Mouse (Mus musculus) kidney, postnatal 14 days (tissue): ENCODE results near the gene Top1.

ENCODE experiments used
- DNase-seq: peaks from one replicate; pipeline ENCODE4 v3.0.0; 2022; ENCODE audit warnings: mixed read lengths

Gene Top1

GRCm38 (mm10) chr2:160744040-160744822 lies 98.5 kb downstream of the Top1 start:
- peak; percentile 82 for DNase-seq

- no peak for DNase-seq
These were observed 99.1 kb downstream of the Top1 start for GRCm38 (mm10) chr2:160744823-160745210.

GRCm38 (mm10) chr2:160745497-160745896 lies 99.8 kb downstream of the Top1 start:
- no peak for DNase-seq

- DNase-seq, result no peak
These were observed 100.9 kb downstream of the Top1 start for GRCm38 (mm10) chr2:160746637-160747036.

- DNase-seq, result no peak
These were observed 101.4 kb downstream of the Top1 start for GRCm38 (mm10) chr2:160747075-160747474.

GRCm38 (mm10) chr2:160756583-160757203 lies 111.0 kb downstream of the Top1 start:
- no peak for DNase-seq

GRCm38 (mm10) chr2:160760433-160761184 lies 114.9 kb downstream of the Top1 start:
- DNase-seq, result peak; percentile 69

- DNase-seq, result no peak
These were observed 118.1 kb downstream of the Top1 start for GRCm38 (mm10) chr2:160763816-160764215.

GRCm38 (mm10) chr2:160764386-160764785 lies 118.7 kb downstream of the Top1 start:
- DNase-seq, result no peak

GRCm38 (mm10) chr2:160765096-160765495 lies 119.4 kb downstream of the Top1 start:
- DNase-seq, result no peak

GRCm38 (mm10) chr2:160766371-160766771 lies 120.7 kb downstream of the Top1 start:
- peak; percentile 80 for DNase-seq

GRCm38 (mm10) chr2:160767201-160767600 lies 121.5 kb downstream of the Top1 start:
- no peak for DNase-seq

GRCm38 (mm10) chr2:160768097-160768695 lies 122.5 kb downstream of the Top1 start:
- no peak for DNase-seq

- no peak for DNase-seq
These were observed 123.3 kb downstream of the Top1 start for GRCm38 (mm10) chr2:160768997-160769396.

- DNase-seq, result peak; percentile 42
These were observed 124.7 kb downstream of the Top1 start for GRCm38 (mm10) chr2:160770409-160770808.

- no peak for DNase-seq
These were observed 125.2 kb downstream of the Top1 start for GRCm38 (mm10) chr2:160770871-160771270.

- no peak for DNase-seq
These were observed 125.9 kb downstream of the Top1 start for GRCm38 (mm10) chr2:160771325-160772276.
